Mouse (Mus musculus) liver, embryonic 15.5 days (tissue): Measurements from ENCODE around the gene Pkig. TPM values are rescaled to one million over a fixed set of nuclear protein-coding genes. Genes with fewer than 3 reads are reported as not detected.
"Not testable (repeated sequence)": the region's sequence is repeated elsewhere in the genome, so short reads cannot be mapped to it uniquely, and the experiment has no call there.

Experiments
- ATAC-seq: fragments of 200-750 bp; cut with Nextera tagmentation; 2 replicates; pipeline ENCODE4 v1.8.0; 2017; ENCODE audit warnings: moderate number of reproducible peaks, mild to moderate bottlenecking, moderate library complexity; ENCODE audit not compliant: insufficient read depth
- H3K27ac ChIP-seq: fragments of 300-500 bp; sonication (generic); replicated peaks from 2 replicates; pipeline ENCODE4 v1.5.1; 2015; ENCODE audit warnings: mild to moderate bottlenecking, inconsistent platforms
- H3K27me3 ChIP-seq: fragments of 300-500 bp; sonication (generic); 2 replicates; pipeline ENCODE4 v1.6.1; 2015; ENCODE audit warnings: mild to moderate bottlenecking, inconsistent platforms
- H3K36me3 ChIP-seq: fragments of 300-500 bp; sonication (generic); replicated peaks from 2 replicates; pipeline ENCODE4 v1.6.1; 2015; ENCODE audit warnings: moderate library complexity, mild to moderate bottlenecking, inconsistent platforms
- H3K4me1 ChIP-seq: fragments of 300-500 bp; sonication (generic); replicated peaks from 2 replicates; pipeline ENCODE4 v1.6.1; 2015; ENCODE audit warnings: inconsistent platforms
- H3K4me2 ChIP-seq: fragments of 300-500 bp; sonication (generic); 2 replicates; pipeline ENCODE4 v1.6.1; 2015; ENCODE audit warnings: moderate library complexity, mild to moderate bottlenecking, inconsistent platforms
- H3K4me3 ChIP-seq: fragments of 300-500 bp; sonication (generic); replicated peaks from 2 replicates; pipeline ENCODE4 v1.5.1; 2015; ENCODE audit warnings: mild to moderate bottlenecking, inconsistent platforms
- H3K9ac ChIP-seq: fragments of 300-500 bp; sonication (generic); 2 replicates; pipeline ENCODE4 v1.6.1; 2015; ENCODE audit warnings: moderate library complexity, mild to moderate bottlenecking, inconsistent platforms
- H3K9me3 ChIP-seq: fragments of 300-500 bp; sonication (generic); replicated peaks from 2 replicates; pipeline ENCODE4 v1.6.1; 2016; ENCODE audit warnings: inconsistent platforms
- WGBS: fragments of 180-500 bp; shearing (Covaris S2); methylation state at CpG from one replicate; pipeline ENCODE4 v1.1.7; 2015; ENCODE audit warnings: mixed read lengths; ENCODE audit not compliant: insufficient replicate concordance; 5-methylcytosine and 5-hydroxymethylcytosine counted together
- polyA plus RNA-seq: library from polyadenylated mRNA; unstranded; fragments of >200 nt; fragmentation: Nextera tagmentation; extraction: Ambion mirVana; gene quantifications from 2 replicates; pipeline ENCODE4 v1.2.1, GENCODE M21; 2015

The Pkig gene
- polyA plus RNA-seq, 1 experiment from 2014 or later: 95.5 TPM

DNA sequence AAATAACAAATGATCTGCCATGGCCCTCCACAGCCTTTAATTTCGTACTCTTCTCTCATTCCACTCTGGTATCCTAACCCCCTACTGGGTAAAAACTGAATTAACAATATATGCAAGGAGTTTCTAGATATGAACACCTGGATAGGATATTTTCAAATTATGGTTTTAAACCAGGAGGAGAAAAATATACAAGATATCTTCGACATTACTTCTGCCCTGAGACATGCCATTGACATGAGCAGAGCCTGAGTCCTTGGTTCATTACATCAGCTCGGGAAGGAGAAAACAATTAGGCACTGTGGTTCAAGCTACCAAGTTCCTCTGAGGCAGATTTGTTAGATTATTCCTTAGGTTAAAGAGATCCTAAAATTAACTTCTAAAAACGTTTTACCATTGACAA lies 14.1 kb upstream of the Pkig start:
- Histone ChIP-seq H3K27me3 (no peaks in the 10 kb centered on the region), H3K9ac (peak overlapping the region; percentile 98), H3K36me3 (peaks cover 32% of the 10 kb centered on the region), H3K27ac (peak overlapping the region; percentile 100), H3K4me2 (peak overlapping the region; percentile 79), H3K9me3 (no peaks in the 10 kb centered on the region), H3K4me3 (peak overlapping the region; percentile 88), H3K4me1 (peaks cover 46% of the 10 kb centered on the region)
- no peak for ATAC-seq
- 2% methylated on average over 4 of the region's 4 CpGs for WGBS

DNA sequence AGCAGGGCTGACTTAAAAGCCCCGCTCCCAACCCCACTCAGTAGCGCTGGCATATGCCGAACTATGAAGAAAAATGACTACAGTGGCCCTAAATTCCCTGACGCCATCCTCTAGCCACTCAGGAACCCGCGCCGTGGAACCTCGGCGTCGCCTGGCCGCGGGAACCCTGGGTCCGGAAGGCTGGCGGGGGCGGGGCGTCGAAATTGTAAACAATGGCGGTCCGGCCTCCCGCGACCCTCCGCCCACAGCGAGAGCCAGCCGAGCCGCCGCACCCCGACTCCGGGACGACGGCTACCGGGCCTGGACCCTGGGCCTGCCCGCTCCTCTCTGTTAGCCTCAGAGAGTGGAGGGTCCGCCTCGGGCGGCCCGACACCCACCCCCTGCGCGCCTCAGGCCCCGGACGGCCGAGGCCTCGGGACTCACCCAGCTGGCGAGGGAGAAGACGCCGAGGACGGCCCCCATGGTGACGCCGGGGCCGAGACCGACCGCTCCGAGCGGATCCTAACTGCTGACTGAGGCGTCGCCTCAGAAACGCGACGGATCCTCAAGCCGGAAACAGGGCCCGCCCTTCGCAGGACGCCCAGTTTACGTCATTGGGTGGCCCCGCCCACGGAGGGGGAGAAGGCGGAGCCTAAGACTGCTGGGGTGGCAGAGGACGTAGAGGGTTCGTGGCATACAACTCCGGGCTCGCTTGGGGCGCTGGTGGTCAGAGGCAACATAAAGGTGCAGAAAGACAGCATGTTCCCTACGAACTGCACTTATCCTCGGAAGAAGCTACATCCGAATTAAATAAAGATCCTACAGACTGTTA lies 13.4 kb upstream of the Pkig start, which contains the start of gene Serinc3:
Gene Serinc3 (minus strand): TSS at position 557 of the 811 bp plus-strand sequence.
- ATAC-seq: peak; percentile 86
- Histone ChIP-seq H3K36me3 (peaks cover 24% of the 10 kb centered on the region), H3K9me3 (no peaks in the 10 kb centered on the region), H3K4me1 (peaks cover 40% of the 10 kb centered on the region), H3K4me3 (peak within 1 kb of the TSS; percentile 88), H3K27ac (peak within 1 kb of the TSS; percentile 100), H3K9ac (peak within 1 kb of the TSS; percentile 98), H3K27me3 (no peaks in the 10 kb centered on the region), H3K4me2 (peak within 1 kb of the TSS; percentile 79)
- WGBS: under 1% methylated on average over 73 of the region's 74 CpGs

DNA sequence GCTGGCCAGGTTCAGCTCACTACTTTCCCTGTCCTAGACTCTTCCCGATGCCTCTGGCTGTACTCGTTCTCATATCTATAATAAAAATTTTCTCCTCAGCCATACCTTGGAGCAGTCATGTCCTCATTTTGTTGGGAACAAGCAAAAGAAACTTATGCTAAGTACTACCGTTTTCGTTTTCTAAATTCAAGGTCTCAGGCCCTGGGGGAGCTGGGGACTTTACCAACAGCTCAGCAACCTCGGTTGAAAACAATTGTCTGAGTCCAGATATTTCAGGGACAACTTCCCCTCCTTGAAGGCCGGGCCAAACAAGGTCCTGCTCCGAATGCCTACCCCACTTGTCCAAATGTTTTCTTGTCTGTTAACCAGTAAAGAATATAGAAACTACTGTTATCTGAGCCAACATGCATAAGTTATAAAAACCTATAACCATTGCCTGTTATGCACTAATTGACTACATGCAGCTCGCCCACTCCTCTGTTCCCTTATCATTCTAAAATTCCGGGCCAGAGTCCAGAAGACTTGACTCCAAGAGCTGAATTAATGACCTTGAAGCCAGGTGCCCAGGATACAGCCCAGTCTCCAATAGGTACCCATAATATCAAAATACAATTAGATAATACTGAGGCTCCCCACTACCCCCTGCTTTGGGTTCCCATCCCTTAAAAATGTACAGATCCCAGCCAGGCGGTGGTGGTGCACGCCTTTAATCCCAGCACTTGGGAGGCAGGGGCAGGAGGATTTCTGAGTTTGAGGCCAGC lies 12.3 kb upstream of the Pkig start:
- 45% methylated on average over 11 of the region's 11 CpGs for WGBS

DNA sequence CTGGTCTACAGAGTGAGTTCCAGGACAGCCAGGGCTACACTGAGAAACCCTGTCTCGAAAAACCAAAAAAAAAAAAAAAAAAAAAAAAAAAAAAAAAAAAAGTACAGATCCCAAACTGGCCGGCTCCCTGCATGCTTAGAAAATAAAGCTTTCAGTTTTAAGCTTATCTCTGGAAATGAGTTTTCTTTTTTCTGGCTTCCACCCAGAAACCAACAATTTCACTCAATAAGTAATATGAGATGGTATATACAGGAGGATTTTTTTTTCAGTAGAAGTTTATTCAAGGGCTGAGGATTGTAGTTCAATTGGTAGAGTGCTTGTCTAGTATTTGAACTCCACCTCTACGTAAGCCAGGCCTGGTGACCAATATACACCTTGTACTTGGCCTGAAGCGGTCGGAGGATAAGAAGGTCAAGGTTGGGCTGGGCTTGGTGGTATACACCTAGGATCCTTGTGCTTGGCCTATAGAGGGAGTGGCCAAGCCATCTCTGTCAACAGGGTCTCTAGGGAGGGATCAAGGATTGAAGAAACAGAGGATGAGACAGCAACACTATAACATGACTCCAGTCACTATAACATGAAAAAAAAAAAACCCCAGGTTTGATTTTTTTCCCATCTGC lies 11.6 kb upstream of the Pkig start:
- H3K4me2 ChIP-seq: no peak overlapping the region
- H3K4me3 ChIP-seq: no peak overlapping the region
- H3K4me1 ChIP-seq: peaks cover 23% of the 10 kb centered on the region
- ATAC-seq: no peak
- peaks cover 6% of the 10 kb centered on the region for H3K36me3 ChIP-seq
- no peaks in the 10 kb centered on the region; the same call in 1 of the 2 replicates for H3K9me3 ChIP-seq
- no peak overlapping the region for H3K27ac ChIP-seq
- no peak overlapping the region for H3K9ac ChIP-seq
- H3K27me3 ChIP-seq: no peaks in the 10 kb centered on the region
- 77% methylated on average over 5 of the region's 5 CpGs for WGBS

More for the DNA sequence above, 12.3 kb upstream of the Pkig start:
- Histone ChIP-seq H3K4me1 (peaks cover 29% of the 10 kb centered on the region), H3K4me3 (peak overlapping the region; percentile 88), H3K4me2 (peak overlapping the region; percentile 79), H3K27ac (peak overlapping the region; percentile 100), H3K9ac (peak overlapping the region; percentile 54), H3K27me3 (no peaks in the 10 kb centered on the region), H3K36me3 (peaks cover 13% of the 10 kb centered on the region), H3K9me3 (no peaks in the 10 kb centered on the region; the same call in 1 of the 2 replicates)
- no peak for ATAC-seq

DNA sequence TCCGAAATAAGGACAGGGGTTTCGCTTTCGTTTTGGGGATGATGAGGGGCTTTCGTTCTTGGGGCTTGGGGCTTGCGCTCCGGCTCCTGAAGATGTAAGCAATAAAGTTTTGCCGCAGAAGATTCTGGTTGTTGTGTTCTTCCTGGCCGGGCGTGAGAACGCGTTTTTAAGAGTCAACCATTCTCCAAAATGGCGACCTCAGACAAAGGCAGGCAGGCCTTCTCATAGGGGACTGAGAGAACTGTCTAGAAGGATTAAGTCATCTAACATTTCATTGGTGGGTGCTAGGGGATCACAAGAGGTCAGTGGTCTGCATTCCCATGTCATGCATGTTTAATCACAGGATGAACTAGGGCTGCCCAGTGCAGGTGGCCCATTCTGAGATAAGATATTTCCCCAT lies 2.5 kb upstream of the Pkig start:
- 85% methylated on average over 9 of the region's 12 CpGs for WGBS
- not testable (repeated sequence) for ATAC-seq

DNA sequence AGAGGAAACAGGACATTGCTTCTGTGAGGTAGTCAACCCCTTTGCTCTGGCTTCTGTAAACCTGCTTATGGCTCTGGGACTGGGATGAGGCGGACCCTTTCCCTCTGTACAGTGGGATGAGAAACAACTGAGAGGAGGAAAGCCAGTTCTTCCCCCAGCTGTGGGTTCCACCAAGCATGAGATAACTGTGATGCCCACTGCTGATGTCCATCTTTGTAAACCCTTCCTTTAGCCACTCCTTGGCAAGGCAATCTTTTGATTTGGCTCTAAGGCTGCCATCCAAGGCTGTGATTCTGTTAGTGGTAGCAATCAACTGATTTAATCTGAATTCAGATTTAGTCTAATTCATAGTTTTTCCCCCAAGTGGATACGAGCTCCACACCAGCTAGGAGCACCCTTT lies 700 bp upstream of the Pkig start:
- peaks cover 44% of the 10 kb centered on the region for H3K4me1 ChIP-seq
- no peaks in the 10 kb centered on the region for H3K9me3 ChIP-seq
- no peaks in the 10 kb centered on the region for H3K27me3 ChIP-seq
- H3K4me3 ChIP-seq: no peak overlapping the region
- 0 out of 2 replicates have a peak, but pooled peaks cover 4% of the 10 kb centered on the region for H3K36me3 ChIP-seq
- no peak overlapping the region for H3K27ac ChIP-seq
- no peak overlapping the region for H3K9ac ChIP-seq
- no peak overlapping the region for H3K4me2 ChIP-seq
- WGBS: 74% methylated on average over 2 of the region's 2 CpGs
- no peak for ATAC-seq

More for the DNA sequence above, 2.5 kb upstream of the Pkig start:
- not testable (repeated sequence) for H3K36me3 ChIP-seq, H3K27me3 ChIP-seq, H3K27ac ChIP-seq, H3K4me2 ChIP-seq, H3K9ac ChIP-seq, H3K4me3 ChIP-seq, H3K9me3 ChIP-seq
- H3K4me1 ChIP-seq: peaks cover 27% of the 10 kb centered on the region

DNA sequence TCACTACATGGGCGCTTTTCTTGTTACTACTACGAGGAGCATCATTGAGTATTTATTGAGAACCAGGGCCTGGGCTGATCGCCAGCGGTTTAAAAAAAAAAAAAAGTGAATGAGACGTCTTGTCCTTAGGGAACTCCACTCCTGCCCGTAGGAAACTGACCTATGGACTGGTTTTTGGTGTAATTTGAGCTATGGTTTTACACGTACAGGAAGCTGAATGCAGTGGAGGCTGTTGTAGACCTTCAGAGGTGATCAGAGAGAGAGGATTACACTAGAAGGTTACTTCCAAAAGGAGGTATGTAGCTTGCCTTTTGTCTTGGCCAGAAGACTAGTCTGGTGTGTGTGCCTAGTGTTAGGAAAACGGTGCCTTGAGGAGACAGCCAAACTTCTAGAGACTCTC lies 755 bp downstream of the Pkig start:
- ATAC-seq: peak; percentile 35
- Histone ChIP-seq H3K9ac (peak overlapping the region; percentile 89), H3K27ac (peak overlapping the region; percentile 85), H3K4me1 (peaks cover 47% of the 10 kb centered on the region), H3K36me3 (0 out of 2 replicates have a peak, but pooled peaks cover 4% of the 10 kb centered on the region), H3K9me3 (no peaks in the 10 kb centered on the region), H3K27me3 (no peaks in the 10 kb centered on the region), H3K4me3 (peak overlapping the region; percentile 96), H3K4me2 (peak overlapping the region; percentile 88)
- 2% methylated on average over 8 of the region's 8 CpGs for WGBS

DNA sequence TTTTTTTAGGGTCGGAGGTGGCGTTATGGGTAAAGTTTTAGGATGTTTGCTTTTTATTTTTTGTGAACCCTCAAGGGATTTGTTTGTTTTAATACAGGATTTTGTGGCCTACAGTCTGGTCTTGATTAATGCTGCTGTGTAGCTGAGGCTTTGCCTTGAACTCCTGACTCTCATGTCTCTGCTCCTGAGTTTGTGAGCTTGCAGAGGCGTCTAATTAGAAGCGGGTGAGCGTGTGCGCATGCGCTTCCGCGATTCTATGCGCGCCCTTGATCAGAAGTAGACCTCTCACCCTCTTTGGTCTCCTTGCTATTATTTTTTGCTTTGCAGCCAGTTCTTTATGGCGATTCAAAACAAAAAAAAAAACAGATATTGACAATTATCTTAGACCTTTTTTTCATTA lies 1.2 kb downstream of the Pkig start:
- Histone ChIP-seq H3K27ac (peak overlapping the region; percentile 85), H3K9me3 (no peaks in the 10 kb centered on the region), H3K9ac (peak overlapping the region; percentile 89), H3K36me3 (0 out of 2 replicates have a peak, but pooled peaks cover 4% of the 10 kb centered on the region), H3K4me2 (peak overlapping the region; percentile 88), H3K4me1 (peaks cover 49% of the 10 kb centered on the region), H3K4me3 (peak overlapping the region; percentile 96), H3K27me3 (no peaks in the 10 kb centered on the region)
- ATAC-seq: no peak
- 68% methylated on average over 12 of the region's 12 CpGs for WGBS

DNA sequence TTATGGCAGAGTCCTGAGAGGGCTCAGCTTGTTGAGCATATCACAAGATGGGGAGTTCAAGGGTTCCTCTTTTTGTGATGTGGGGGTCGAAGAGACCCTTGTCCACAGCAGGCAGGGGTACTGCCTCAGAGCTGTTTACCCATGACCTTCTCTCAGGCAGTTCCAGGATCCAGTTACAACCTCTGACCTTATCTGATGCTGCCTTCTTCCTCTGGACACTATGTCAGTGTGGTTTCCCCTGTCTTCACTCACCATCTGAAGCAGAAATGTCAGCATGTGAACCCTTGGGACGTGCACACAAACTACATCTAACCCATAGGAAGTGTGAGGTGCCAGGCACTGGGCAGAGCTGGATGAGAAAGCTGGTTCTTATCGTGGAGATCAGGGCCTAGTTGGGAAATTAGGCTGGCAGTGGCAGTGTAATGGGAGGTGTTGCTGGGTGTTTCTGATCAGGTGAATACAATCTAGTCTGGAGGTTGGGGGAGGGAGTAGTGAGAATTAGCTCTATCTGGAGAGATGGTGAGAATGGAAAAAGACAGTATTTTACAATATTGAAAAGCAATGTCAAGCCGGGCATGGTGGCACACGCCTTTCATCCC lies 2.0 kb downstream of the Pkig start:
- no peak for ATAC-seq
- H3K4me2 ChIP-seq: peak overlapping the region; percentile 88
- 40% methylated on average over 5 of the region's 5 CpGs for WGBS

DNA sequence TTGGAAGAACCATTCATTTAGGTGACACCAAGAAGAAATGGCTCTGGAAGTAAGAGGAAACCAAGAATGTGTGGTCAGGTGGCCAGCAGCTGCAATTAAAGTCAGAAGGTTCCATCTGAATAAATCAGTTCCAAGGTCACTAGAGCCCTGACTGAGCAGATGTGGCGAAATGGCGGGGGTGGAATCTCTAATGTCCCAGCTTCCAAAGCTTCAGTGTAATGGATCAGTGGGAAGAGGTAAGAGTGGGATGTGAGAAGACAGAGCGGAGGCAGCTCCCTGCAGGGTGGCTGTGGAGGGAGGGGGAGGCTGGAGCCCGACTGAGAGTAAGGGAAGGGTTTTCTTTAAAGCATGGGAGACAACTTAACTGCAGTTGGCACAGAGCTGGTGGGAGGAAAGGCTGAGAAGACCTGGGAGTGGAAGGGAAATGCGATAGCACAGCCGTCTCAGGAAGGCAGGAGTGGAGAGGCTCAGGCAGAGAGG lies 3.2 kb downstream of the Pkig start:
- Histone ChIP-seq H3K4me1 (peaks cover 49% of the 10 kb centered on the region), H3K4me3 (no peak overlapping the region), H3K27me3 (no peaks in the 10 kb centered on the region), H3K4me2 (no peak overlapping the region), H3K9me3 (no peaks in the 10 kb centered on the region), H3K9ac (no peak overlapping the region), H3K36me3 (0 out of 2 replicates have a peak, but pooled peaks cover 4% of the 10 kb centered on the region), H3K27ac (no peak overlapping the region; the same call in 1 of the 2 replicates)
- no peak for ATAC-seq
- WGBS: 71% methylated on average over 6 of the region's 6 CpGs

More for the DNA sequence above, 2.0 kb downstream of the Pkig start:
- H3K27ac ChIP-seq: peak overlapping the region; percentile 85
- 0 out of 2 replicates have a peak overlapping the region, but pooled peaks have one; percentile 0 for H3K9ac ChIP-seq
- no peaks in the 10 kb centered on the region for H3K27me3 ChIP-seq
- no peak overlapping the region for H3K4me3 ChIP-seq
- H3K36me3 ChIP-seq: 0 out of 2 replicates have a peak, but pooled peaks cover 4% of the 10 kb centered on the region
- peaks cover 49% of the 10 kb centered on the region for H3K4me1 ChIP-seq
- H3K9me3 ChIP-seq: no peaks in the 10 kb centered on the region
